Mouse (Mus musculus): ENCODE measurements around the gene Mtif3. TPM values are rescaled to one million over a fixed set of nuclear protein-coding genes. Genes with fewer than 3 reads are reported as not detected.

The Mtif3 gene
- polyA plus RNA-seq, 1 experiment from 2014 or later: 28.5 TPM

- H3K4me3 ChIP-seq (replicated peaks; ENCODE audit: low read length): no peak overlapping the region
- H3K27me3 ChIP-seq (ENCODE audit: control insufficient read depth, insufficient read depth, low read length): 0 out of 2 replicates have a peak, but pooled peaks cover 6% of the 10 kb centered on the region
- H3K36me3 ChIP-seq (replicated peaks; ENCODE audit: control insufficient read depth, insufficient read depth): no peaks in the 10 kb centered on the region
- H3K27ac ChIP-seq: no peak overlapping the region
- DNase-seq (ENCODE audit: low spot score): no peak
- WGBS: 85% methylated on average over 7 of the region's 7 CpGs
- no peaks in the 10 kb centered on the region for H3K9me3 ChIP-seq (ENCODE audit: control insufficient read depth, low read length)
- H3K4me2 ChIP-seq (replicated peaks): no peak overlapping the region
- ATAC-seq (ENCODE audit: low FRiP score): no peak
- H3K9ac ChIP-seq: no peak overlapping the region
- no peaks in the 10 kb centered on the region for H3K4me1 ChIP-seq (replicated peaks; ENCODE audit: control insufficient read depth, insufficient read depth, low read length)
Observed at GRCm38 (mm10) chr5:146913355-146913754, 50.2 kb downstream of the Mtif3 start.

DNA sequence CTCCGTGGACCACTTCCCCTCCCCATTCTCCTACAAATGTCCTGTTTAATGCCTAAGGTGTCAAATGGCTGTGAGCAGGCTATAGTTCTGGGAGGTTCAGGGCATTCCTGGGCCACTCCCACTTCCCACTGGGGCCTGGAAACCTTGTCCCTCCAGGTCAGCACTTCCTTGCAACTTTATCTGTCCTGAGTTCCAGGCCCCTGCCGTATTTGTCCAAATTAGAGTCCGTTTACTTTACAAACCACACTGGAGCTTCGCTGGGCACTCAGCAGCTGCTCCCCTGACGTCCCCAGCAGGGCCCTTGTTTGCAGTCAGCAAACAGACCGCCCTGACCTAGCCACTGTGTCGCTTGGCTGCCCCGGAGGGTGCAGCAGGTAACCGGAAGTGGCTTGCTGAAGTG, 51.4 kb downstream of the Mtif3 start:
- WGBS: 21% methylated on average over 9 of the region's 9 CpGs
- 0 out of 2 replicates have a peak, but pooled peaks cover 6% of the 10 kb centered on the region for H3K27me3 ChIP-seq (ENCODE audit: control insufficient read depth, insufficient read depth, low read length)
- H3K4me1 ChIP-seq (replicated peaks; ENCODE audit: control insufficient read depth, insufficient read depth, low read length): no peaks in the 10 kb centered on the region
- ATAC-seq (ENCODE audit: low FRiP score) (no peak), DNase-seq (ENCODE audit: low spot score) (no peak)
- H3K27ac ChIP-seq: no peak overlapping the region
- H3K4me2 ChIP-seq (replicated peaks): no peak overlapping the region
- H3K9me3 ChIP-seq (ENCODE audit: control insufficient read depth, low read length): no peaks in the 10 kb centered on the region
- no peaks in the 10 kb centered on the region for H3K36me3 ChIP-seq (replicated peaks; ENCODE audit: control insufficient read depth, insufficient read depth)
- no peak overlapping the region for H3K9ac ChIP-seq
- H3K4me3 ChIP-seq (replicated peaks; ENCODE audit: low read length): no peak overlapping the region

DNA sequence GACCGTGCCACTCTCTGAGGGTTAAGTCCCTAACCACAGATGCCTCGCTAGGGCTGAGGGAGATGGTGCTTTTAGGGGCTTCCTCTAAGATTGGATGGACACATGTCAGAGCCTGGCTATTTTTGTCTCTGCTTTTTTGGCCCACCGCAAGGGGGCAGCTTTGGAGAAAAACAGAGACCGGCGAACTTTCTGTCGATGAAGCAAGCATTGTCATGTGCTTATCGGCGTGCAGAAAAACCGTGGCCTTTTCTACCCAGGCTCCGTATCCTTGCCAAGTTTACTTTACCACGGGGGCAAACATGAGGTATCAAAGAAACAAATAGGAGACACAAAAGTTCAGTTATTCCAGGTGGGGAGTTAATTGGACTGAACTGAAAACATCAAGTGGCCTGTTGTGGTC, 55.0 kb downstream of the Mtif3 start:
- Histone ChIP-seq H3K4me2 (replicated peaks) (no peak overlapping the region), H3K27me3 (ENCODE audit: control insufficient read depth, insufficient read depth, low read length) (0 out of 2 replicates have a peak, but pooled peaks cover under 1% of the 10 kb centered on the region), H3K9me3 (ENCODE audit: control insufficient read depth, low read length) (no peaks in the 10 kb centered on the region), H3K9ac (no peak overlapping the region), H3K36me3 (replicated peaks; ENCODE audit: control insufficient read depth, insufficient read depth) (no peaks in the 10 kb centered on the region), H3K27ac (no peak overlapping the region), H3K4me3 (replicated peaks; ENCODE audit: low read length) (no peak overlapping the region), H3K4me1 (replicated peaks; ENCODE audit: control insufficient read depth, insufficient read depth, low read length) (no peaks in the 10 kb centered on the region)
- 53% methylated on average over 11 of the region's 11 CpGs for WGBS
- DNase-seq (ENCODE audit: low spot score) (no peak), ATAC-seq (ENCODE audit: low FRiP score) (no peak)

DNA sequence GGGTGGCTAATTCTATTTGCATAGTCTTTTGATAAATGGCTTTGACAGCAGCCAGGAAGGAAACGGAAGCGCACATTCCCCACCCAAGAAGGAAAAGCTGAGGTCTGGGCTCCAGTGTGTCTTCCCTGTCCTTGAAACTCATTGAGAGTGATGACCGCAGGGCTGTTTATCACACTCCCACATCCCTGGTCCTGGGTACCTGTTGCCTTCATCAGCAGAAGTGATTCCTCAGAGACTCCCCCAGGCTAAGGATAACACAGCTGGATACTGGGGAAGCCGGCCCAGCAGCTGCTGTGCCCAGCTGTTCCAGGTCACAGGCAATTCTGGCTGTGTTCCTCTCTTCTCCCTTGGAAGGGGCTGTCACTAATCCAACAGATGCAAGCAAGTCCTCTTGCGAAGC, 56.1 kb downstream of the Mtif3 start:
- DNase-seq (ENCODE audit: low spot score) (no peak), ATAC-seq (ENCODE audit: low FRiP score) (no peak)
- 41% methylated on average over 5 of the region's 5 CpGs for WGBS
- no peak overlapping the region for H3K9ac ChIP-seq
- no peaks in the 10 kb centered on the region for H3K36me3 ChIP-seq (replicated peaks; ENCODE audit: control insufficient read depth, insufficient read depth)
- H3K9me3 ChIP-seq (ENCODE audit: control insufficient read depth, low read length): no peaks in the 10 kb centered on the region
- H3K27ac ChIP-seq: no peak overlapping the region
- no peaks in the 10 kb centered on the region for H3K27me3 ChIP-seq (ENCODE audit: control insufficient read depth, insufficient read depth, low read length)
- no peak overlapping the region for H3K4me2 ChIP-seq (replicated peaks)
- H3K4me3 ChIP-seq (replicated peaks; ENCODE audit: low read length): no peak overlapping the region
- no peaks in the 10 kb centered on the region for H3K4me1 ChIP-seq (replicated peaks; ENCODE audit: control insufficient read depth, insufficient read depth, low read length)

- Histone ChIP-seq H3K4me1 (replicated peaks; ENCODE audit: control insufficient read depth, insufficient read depth, low read length) (no peaks in the 10 kb centered on the region), H3K9me3 (ENCODE audit: control insufficient read depth, low read length) (no peaks in the 10 kb centered on the region), H3K36me3 (replicated peaks; ENCODE audit: control insufficient read depth, insufficient read depth) (no peaks in the 10 kb centered on the region), H3K4me3 (replicated peaks; ENCODE audit: low read length) (no peak overlapping the region), H3K9ac (no peak overlapping the region), H3K27me3 (ENCODE audit: control insufficient read depth, insufficient read depth, low read length) (no peaks in the 10 kb centered on the region), H3K27ac (no peak overlapping the region), H3K4me2 (replicated peaks) (peak overlapping the region; percentile 30)
- WGBS: 26% methylated on average over 14 of the region's 14 CpGs
- DNase-seq (ENCODE audit: low spot score) (peak; percentile 93), ATAC-seq (ENCODE audit: low FRiP score) (0 out of 2 replicates have a peak, but pooled peaks have one; percentile 49)
Observed at GRCm38 (mm10) chr5:146905486-146906172, 58.0 kb downstream of the Mtif3 start.

DNA sequence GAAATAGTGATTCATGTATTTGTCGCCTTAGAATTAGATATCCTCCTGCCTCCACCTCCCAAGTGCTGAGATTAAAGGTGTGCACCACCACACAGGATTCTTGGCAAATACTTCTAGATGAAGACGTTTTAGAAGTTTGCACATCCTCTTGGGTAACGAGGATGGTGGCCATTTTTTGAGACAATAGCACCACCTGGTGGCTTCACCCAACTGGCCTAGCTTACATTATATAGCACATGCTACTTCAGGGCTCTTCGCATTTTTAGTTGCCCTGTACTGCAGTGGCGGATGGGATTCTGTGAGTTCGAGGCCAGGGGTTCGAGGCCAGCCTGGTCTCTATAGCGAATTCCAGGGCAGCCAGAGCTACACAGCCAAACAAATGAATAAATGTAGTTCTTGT, 59.2 kb downstream of the Mtif3 start:
- 38% methylated on average over 8 of the region's 8 CpGs for WGBS
- Histone ChIP-seq H3K4me2 (replicated peaks) (no peak overlapping the region), H3K4me1 (replicated peaks; ENCODE audit: control insufficient read depth, insufficient read depth, low read length) (no peaks in the 10 kb centered on the region), H3K27me3 (ENCODE audit: control insufficient read depth, insufficient read depth, low read length) (no peaks in the 10 kb centered on the region), H3K4me3 (replicated peaks; ENCODE audit: low read length) (no peak overlapping the region), H3K36me3 (replicated peaks; ENCODE audit: control insufficient read depth, insufficient read depth) (no peaks in the 10 kb centered on the region), H3K9me3 (ENCODE audit: control insufficient read depth, low read length) (no peaks in the 10 kb centered on the region), H3K27ac (no peak overlapping the region), H3K9ac (no peak overlapping the region)
- ATAC-seq (ENCODE audit: low FRiP score) (peak; percentile 54; the same call in 1 of the 2 replicates), DNase-seq (ENCODE audit: low spot score) (peak; percentile 88)

Other genes starting within 250 kb of the Mtif3 start
- 12.1 and 13.8 TPM in 2 replicates for gene Usp12, start 168.8 kb downstream of the Mtif3 start, polyA plus RNA-seq (2014; fragmentation: Nextera tagmentation; extraction: Ambion mirVana)
- gene Rpl21, start 130.9 kb downstream of the Mtif3 start, polyA plus RNA-seq (2014; fragmentation: Nextera tagmentation; extraction: Ambion mirVana): 361 and 419 TPM in 2 replicates
- 7.6 and 8.0 TPM in 2 replicates for gene Rasl11a, start 118.7 kb downstream of the Mtif3 start, polyA plus RNA-seq (2014; fragmentation: Nextera tagmentation; extraction: Ambion mirVana)
- 99.5 and 103 TPM in 2 replicates for gene Gtf3a, start 15.1 kb downstream of the Mtif3 start, polyA plus RNA-seq (2014; fragmentation: Nextera tagmentation; extraction: Ambion mirVana)
- gene Lnx2, start 112.8 kb upstream of the Mtif3 start, polyA plus RNA-seq (2014; fragmentation: Nextera tagmentation; extraction: Ambion mirVana): 5.0 and 5.6 TPM in 2 replicates
- 109 and 113 TPM in 2 replicates for gene Polr1d, start 113.2 kb upstream of the Mtif3 start, polyA plus RNA-seq (2014; fragmentation: Nextera tagmentation; extraction: Ambion mirVana)
- 4.7 and 5.0 TPM in 2 replicates for gene Gsx1, start 224.9 kb upstream of the Mtif3 start, polyA plus RNA-seq (2014; fragmentation: Nextera tagmentation; extraction: Ambion mirVana)